19 mouse cellular contexts compared by ENCODE assay signal in the genomic region with DNA sequence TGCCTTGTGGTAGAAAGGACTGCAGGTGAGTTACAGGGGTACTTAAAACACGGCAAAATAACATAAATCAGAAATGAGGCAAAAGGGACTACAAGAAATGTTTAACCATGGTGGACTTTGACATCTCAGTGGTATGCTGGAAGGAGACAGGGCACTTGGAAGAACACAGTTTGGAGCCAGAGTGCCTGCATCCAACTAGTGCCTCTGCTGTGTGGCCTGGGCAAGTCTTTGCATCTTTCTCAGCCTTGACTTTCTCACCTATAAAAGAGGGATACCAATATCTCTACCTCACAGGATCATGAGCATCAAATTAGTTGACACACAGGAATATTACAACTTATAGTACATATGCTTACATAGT. TPM values are rescaled to one million over a fixed set of nuclear protein-coding genes. Genes with fewer than 3 reads are reported as not detected.
A peak's percentile ranks its signal among the peaks of the same experiment; 100 is the strongest.
DNase-seq lines count a peak whose midpoint lies in the region; ATAC-seq lines count a peak whose summit lies in the region.
"Had no signal": no experiment of that assay in that cellular context is flagged by ENCODE, and none has a peak within 500 bp of the region (broad histone marks: within the 10 kb centered on the region; RNA-seq: fewer than 3 reads in every experiment).

No protein-coding gene starts in this region.

- peaks cover 78% of the 10 kb centered on the region for H3K27me3 ChIP-seq in heart, embryonic 15.5 days
- H3K27me3 ChIP-seq in midbrain, embryonic 10.5 days (ENCODE audit: low read depth, poor library complexity, severe bottlenecking), result peaks cover 98% of the 10 kb centered on the region
- peaks cover 71% of the 10 kb centered on the region for H3K27me3 ChIP-seq in midbrain, embryonic 15.5 days (replicated peaks)

- no peaks in the 10 kb centered on the region for H3K9me3 ChIP-seq in heart, embryonic 15.5 days (replicated peaks)
- no peaks in the 10 kb centered on the region for H3K9me3 ChIP-seq in midbrain, embryonic 10.5 days (replicated peaks)
- no peaks in the 10 kb centered on the region for H3K9me3 ChIP-seq in midbrain, embryonic 15.5 days
- H3K9me3 ChIP-seq: embryonic facial prominence, embryonic 15.5 days; intestine, embryonic 15.5 days; limb, embryonic 12.5 days; liver, embryonic 13.5 days; lung, embryonic 15.5 days had no signal

- H3K9ac ChIP-seq in heart, embryonic 15.5 days, result no peak overlapping the region
- no peak overlapping the region for H3K9ac ChIP-seq in midbrain, embryonic 15.5 days
- H3K9ac ChIP-seq: embryonic facial prominence, embryonic 15.5 days; intestine, embryonic 15.5 days; limb, embryonic 12.5 days; liver, embryonic 13.5 days; lung, embryonic 15.5 days had no signal

- intact Hi-C loops in heart, postnatal 14 days (cut with DNase I), result no loop called here

- H3K27ac ChIP-seq in heart, embryonic 15.5 days, result peak overlapping the region; percentile 90; the same call in 1 of the 2 replicates
- peak overlapping the region; percentile 96 for H3K27ac ChIP-seq in midbrain, embryonic 10.5 days (replicated peaks)
- H3K27ac ChIP-seq in midbrain, embryonic 15.5 days, result no peak overlapping the region
- H3K27ac ChIP-seq: embryonic facial prominence, embryonic 15.5 days; intestine, embryonic 15.5 days; limb, embryonic 12.5 days; liver, embryonic 13.5 days; lung, embryonic 15.5 days; macrophage had no signal

- no peak overlapping the region for H3K4me2 ChIP-seq in heart, embryonic 15.5 days
- H3K4me2 ChIP-seq in midbrain, embryonic 15.5 days, result no peak overlapping the region
- H3K4me2 ChIP-seq: embryonic facial prominence, embryonic 15.5 days; intestine, embryonic 15.5 days; limb, embryonic 12.5 days; liver, embryonic 13.5 days; lung, embryonic 15.5 days had no signal

- ATAC-seq in heart, embryonic 15.5 days (replicated peaks; ENCODE audit: insufficient number of reproducible peaks, insufficient read depth, low FRiP score, low read depth), result no peak
- no peak for ATAC-seq in midbrain, embryonic 15.5 days (replicated peaks)
- ATAC-seq: intestine, embryonic 15.5 days had no signal

- DNase-seq in heart, postnatal 14 days, result no peak
- no peak for DNase-seq in midbrain, embryonic 10.5 days (ENCODE audit: low spot score)
- DNase-seq in kidney, adult 9 months, result peak; percentile 89
- peak; percentile 35 for DNase-seq in kidney, postnatal 10 days
- no peak for DNase-seq in urinary bladder, adult 18-20 months (ENCODE audit: low spot score in 2 of 2)
- DNase-seq: cerebellum, adult 8-10 months; heart, postnatal 10 days; liver, embryonic 13.5 days; right cerebral cortex, postnatal 4 days; thymus, postnatal 36 days had no signal

- H3K4me1 ChIP-seq in heart, embryonic 15.5 days (replicated peaks), result peaks cover 50% of the 10 kb centered on the region
- peaks cover 84% of the 10 kb centered on the region for H3K4me1 ChIP-seq in midbrain, embryonic 10.5 days
- peaks cover 40% of the 10 kb centered on the region for H3K4me1 ChIP-seq in midbrain, embryonic 15.5 days

- H3K4me3 ChIP-seq in heart, embryonic 15.5 days, result no peak overlapping the region
- peak overlapping the region; percentile 92; the same call in 1 of the 2 replicates for H3K4me3 ChIP-seq in midbrain, embryonic 10.5 days
- no peak overlapping the region for H3K4me3 ChIP-seq in midbrain, embryonic 15.5 days
- H3K4me3 ChIP-seq: embryonic facial prominence, embryonic 15.5 days; intestine, embryonic 15.5 days; limb, embryonic 12.5 days; liver, embryonic 13.5 days; lung, embryonic 15.5 days had no signal

- H3K36me3 ChIP-seq in heart, embryonic 15.5 days, result no peaks in the 10 kb centered on the region
- H3K36me3 ChIP-seq in midbrain, embryonic 10.5 days, result peaks cover 12% of the 10 kb centered on the region
- no peaks in the 10 kb centered on the region for H3K36me3 ChIP-seq in midbrain, embryonic 15.5 days (replicated peaks)
- H3K36me3 ChIP-seq: embryonic facial prominence, embryonic 15.5 days; intestine, embryonic 15.5 days; limb, embryonic 12.5 days; liver, embryonic 13.5 days; lung, embryonic 15.5 days had no signal

- WGBS in heart, embryonic 15.5 days, result 60% methylated on average over 1 of the region's 1 CpGs
- 20% methylated on average over 1 of the region's 1 CpGs for WGBS in midbrain, embryonic 10.5 days
- WGBS in midbrain, embryonic 15.5 days, result 48% methylated on average over 1 of the region's 1 CpGs

RNA-seq across cellular contexts. Expression of gene Ntn1, which starts 12.0 kb away (rescaled TPM):
- polyA plus RNA-seq in heart, embryonic 15.5 days (2015; fragmentation: Nextera tagmentation; extraction: Ambion mirVana), result 18.3 and 21.6 TPM in 2 replicates
- total RNA-seq in heart, postnatal 14 days (2021), result 10 to 100 TPM; 52.7 to 55.5 TPM
- 25.6 and 27.4 TPM in 2 replicates for polyA plus RNA-seq in midbrain, embryonic 10.5 days (2016; fragmentation: Nextera tagmentation; extraction: Ambion mirVana)
- 22.7 and 23.2 TPM in 2 replicates for polyA plus RNA-seq in midbrain, embryonic 15.5 days (2015; fragmentation: Nextera tagmentation; extraction: Ambion mirVana)
- total RNA-seq: common myeloid progenitor, adult 5-6 weeks; MEL had no signal

RNA-seq across cellular contexts. Expression of gene Pik3r5, which starts 43.3 kb away (rescaled TPM):
- 0.68 and 1.5 TPM in 2 replicates for polyA plus RNA-seq in heart, embryonic 15.5 days (2015; fragmentation: Nextera tagmentation; extraction: Ambion mirVana)
- total RNA-seq in heart, postnatal 14 days (2021), result 1 to 10 TPM; 1.0 to 1.8 TPM
- polyA plus RNA-seq in midbrain, embryonic 10.5 days (2016; fragmentation: Nextera tagmentation; extraction: Ambion mirVana), result 0.68 and 0.90 TPM in 2 replicates
- polyA plus RNA-seq in midbrain, embryonic 15.5 days (2015; fragmentation: Nextera tagmentation; extraction: Ambion mirVana), result 0.10 and 0.43 TPM in 2 replicates

Comparison
In these comparisons a context has a peak if more than half of its experiments do, and no peak if none do; other contexts are left out.
1. DNase-seq: peak in kidney, adult 9 months (single experiment) and kidney, postnatal 10 days (single experiment); none in heart, postnatal 14 days (0 of 2), midbrain, embryonic 10.5 days (single experiment) and urinary bladder, adult 18-20 months (0 of 2).